Mouse (Mus musculus) megakaryocyte, embryonic 14.5 days (primary cell): Measurements from ENCODE around the gene Lhfpl4.

Experiments
- FLI1 ChIP-seq: IDR thresholded peaks from 2 replicates; pipeline ENCODE4 v1.6.1; 2012; ENCODE audit warnings: low read length, inconsistent platforms, mixed read lengths
- GATA1 ChIP-seq: IDR thresholded peaks from 3 replicates; pipeline ENCODE4 v1.6.1; 2012; ENCODE audit warnings: mixed read lengths, low read length, inconsistent platforms, borderline replicate concordance

DNA sequence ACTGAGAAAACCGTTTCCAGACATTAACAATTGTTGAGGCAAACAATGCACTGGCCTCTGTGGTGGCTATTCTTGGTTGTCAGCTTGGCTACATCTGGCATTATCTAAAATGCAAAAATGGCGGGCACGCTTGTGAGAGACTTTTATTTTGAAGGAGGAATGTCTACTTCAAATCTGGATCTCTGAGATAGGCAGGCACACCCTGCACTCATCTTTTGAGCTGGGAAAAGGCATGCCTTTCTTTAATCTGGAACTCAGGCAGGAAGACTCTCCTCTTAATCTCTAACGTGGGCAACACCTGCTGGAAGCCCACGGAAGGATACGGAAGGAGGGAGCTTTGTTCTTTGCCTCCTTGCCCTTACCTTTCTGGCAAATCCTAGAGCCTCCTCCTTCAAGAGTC lies 40.3 kb downstream of the Lhfpl4 start:
- TF ChIP-seq GATA1 (no peak), FLI1 (no peak)
